Mouse (Mus musculus): Measurements from ENCODE around the gene Cdkn2c.
"Not testable (repeated sequence)": the region's sequence is repeated elsewhere in the genome, so short reads cannot be mapped to it uniquely, and the experiment has no call there.

Cdkn2c gene

GRCm38 (mm10) chr4:109666461-109667269 is at the start of gene Cdkn2c:
Cdkn2c (minus strand) TSS chr4:109667189.
- DNase-seq, result peak; percentile 92 to 96

DNA sequence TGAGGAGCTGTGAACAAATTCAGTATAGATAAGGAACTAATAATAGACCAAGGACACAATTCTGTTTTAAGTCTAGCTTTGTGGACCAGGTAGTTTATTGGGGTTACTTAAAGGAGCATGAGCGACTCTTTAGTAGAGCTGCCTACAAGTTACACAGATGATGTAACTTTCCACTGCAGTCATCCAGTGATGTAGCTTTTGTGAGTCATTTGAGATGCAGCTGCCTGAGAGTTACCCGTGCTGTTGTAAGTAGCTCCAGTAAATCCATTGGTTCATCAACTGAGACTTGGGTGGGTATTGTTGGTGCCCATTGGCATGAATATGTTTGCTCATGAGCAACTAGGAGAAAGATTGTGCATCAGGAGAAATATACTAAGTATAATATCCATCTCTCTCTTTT is 38.4 kb upstream of the Cdkn2c start:
- no peak for DNase-seq

- DNase-seq, result no peak
These were observed 36.6 kb upstream of the Cdkn2c start for GRCm38 (mm10) chr4:109703568-109703967.

GRCm38 (mm10) chr4:109700727-109701126 is 33.7 kb upstream of the Cdkn2c start:
- DNase-seq, result not testable (repeated sequence)

DNA sequence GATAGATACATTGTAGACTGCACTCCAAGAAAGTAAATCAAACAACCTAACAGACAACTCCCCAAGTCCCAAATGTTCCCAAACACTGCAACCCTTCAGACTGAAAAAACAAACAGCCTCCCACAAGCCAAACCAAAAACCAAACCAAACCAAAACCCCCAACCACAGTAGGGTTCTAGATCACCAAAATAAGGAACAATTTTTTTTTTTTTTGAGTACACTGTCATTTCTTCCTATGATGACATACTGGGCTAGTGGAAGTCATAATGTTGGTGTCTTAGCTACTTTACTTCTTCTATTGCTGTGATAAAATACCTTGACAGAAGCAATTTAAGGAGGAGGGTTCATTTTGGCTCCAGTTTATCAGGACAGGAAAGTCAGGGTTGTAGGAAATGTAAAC is 25.7 kb upstream of the Cdkn2c start:
- no peak for DNase-seq

DNA sequence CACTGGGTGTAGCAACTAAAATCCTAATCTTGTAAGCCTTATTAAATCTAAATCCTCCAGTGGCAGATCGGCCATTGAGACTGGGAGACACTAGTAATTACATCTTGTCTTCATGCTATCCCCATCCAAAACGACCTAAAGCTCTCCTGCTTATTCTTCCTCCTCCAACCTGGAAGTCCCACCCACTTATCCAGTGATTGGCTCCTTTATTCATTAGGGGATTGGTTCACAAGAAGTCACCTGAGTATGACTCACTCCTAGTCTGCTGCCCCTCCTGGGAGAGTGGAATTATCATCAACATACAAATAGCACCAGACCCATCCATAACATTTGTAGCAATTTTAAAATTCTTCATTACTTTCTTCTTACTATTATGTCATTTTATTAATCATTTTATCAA is 16.6 kb upstream of the Cdkn2c start:
- no peak for DNase-seq

DNA sequence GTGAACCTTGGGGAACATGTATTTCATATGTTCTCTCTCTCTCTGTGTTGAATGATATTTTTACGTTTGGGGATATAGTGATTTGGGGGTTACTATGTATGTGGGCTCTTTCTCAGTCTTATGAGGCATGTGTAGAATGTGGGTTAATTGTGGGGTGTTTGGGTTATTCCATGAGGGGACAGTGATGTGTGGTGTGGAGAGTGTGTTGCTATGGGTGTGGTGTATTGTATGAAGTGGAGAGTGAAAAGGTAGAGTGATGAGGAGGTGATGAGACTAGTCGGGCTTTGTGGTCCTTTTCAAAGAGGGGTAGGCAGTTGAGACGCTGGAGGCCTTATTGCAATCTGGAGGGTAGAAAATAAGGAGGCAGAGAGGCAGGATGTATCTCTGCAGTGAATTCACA is 10.2 kb upstream of the Cdkn2c start:
- DNase-seq, result no peak

- peak; percentile 98 to 99 for DNase-seq
These were observed 9.5 kb upstream of the Cdkn2c start, which contains the start of gene Faf1 for GRCm38 (mm10) chr4:109676218-109677215. Faf1 (plus strand) TSS chr4:109676588.

DNA sequence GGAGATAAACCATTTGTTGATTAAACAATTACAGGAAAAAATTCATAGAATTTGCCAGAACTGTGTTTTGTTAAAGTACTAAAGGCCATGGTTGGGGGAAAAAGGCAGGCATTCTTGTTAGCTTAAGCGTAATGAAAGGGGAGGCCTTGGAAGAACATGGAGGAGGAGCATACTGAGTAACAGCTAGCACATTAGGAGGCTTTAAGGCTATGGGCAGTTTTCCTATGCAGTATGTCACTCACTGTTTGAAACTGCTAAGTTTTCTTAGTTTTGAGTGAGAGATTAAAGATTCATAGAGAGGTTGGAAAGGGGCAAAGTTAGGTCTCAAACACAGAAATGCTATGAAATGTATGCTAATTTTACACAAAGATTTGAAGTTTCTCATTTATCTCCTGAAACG is 7.1 kb upstream of the Cdkn2c start:
- DNase-seq, result no peak

- no peak for DNase-seq
These were observed 5.0 kb upstream of the Cdkn2c start for GRCm38 (mm10) chr4:109671941-109672340.

DNA sequence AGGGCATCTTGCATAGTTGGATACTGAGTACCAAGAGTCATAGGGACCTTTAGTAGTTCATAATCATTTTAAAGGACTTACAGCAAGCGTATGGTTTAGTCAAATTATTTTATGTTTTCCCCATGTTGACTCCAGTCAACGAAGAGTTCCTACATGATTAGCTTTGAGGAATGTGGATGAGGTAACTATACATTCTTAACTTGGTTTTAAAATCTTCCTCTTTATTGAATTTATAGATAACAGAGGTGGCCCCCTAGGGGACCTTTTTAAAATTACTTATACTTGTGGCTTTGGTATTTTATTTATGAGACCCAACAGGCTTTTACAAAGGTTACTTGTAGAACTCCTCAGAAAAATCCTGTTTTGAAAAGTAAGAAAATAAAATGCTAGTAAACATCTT is 3.2 kb upstream of the Cdkn2c start:
- DNase-seq, result no peak

GRCm38 (mm10) chr4:109667518-109667917 is 529 bp upstream of the Cdkn2c start:
- DNase-seq, result no peak

DNA sequence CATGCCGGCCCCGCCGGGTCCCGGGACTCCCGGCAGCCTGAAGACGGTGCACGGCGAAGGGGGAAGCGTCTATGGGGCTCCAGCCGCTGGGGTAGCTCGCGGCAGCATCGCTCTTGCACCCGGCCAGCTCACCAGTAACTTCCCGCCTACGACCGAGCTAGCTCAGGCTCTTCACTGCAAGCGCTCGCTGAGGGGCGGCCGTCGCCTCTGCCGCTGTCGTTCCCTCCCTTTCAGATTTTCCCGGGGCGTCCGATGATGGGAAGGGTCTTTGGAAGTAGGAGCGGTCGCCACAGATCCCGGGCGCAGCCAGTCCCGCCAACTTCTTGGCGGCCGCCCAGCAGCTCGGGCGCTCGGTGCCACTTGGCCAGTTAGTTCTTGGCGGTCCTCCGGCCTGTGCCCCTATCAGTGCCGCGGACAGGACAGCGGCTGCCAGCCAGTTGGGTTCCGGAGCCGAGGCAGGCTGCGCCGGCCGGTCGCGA is 968 bp downstream of the Cdkn2c start:
- DNase-seq, result peak; percentile 67 to 71

- DNase-seq, result peak; percentile 73 to 83
These were observed 1.6 kb downstream of the Cdkn2c start for GRCm38 (mm10) chr4:109665101-109665981.

DNA sequence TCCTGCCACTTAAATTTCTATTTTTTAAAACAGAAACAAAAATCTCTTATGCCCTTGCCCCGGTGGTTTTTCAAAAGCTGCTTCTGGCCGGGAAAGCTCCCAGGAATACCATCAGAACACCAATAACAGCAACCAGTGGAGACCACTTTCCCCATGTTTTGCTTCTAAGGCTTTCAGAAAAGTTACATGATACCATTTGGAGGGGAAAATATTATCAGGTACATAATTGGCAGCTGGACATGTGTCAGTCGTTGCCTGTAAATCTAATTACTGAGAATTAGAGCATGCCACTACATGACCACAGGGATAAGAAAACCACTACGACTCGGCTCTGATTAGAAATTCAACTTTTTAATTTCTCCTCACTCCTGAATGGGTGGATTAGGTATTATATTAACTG is 2.9 kb downstream of the Cdkn2c start:
- DNase-seq, result no peak

GRCm38 (mm10) chr4:109662271-109662670 is 4.7 kb downstream of the Cdkn2c start:
- no peak for DNase-seq

- DNase-seq, result no peak
These were observed 5.8 kb downstream of the Cdkn2c start for GRCm38 (mm10) chr4:109661183-109661582.

DNA sequence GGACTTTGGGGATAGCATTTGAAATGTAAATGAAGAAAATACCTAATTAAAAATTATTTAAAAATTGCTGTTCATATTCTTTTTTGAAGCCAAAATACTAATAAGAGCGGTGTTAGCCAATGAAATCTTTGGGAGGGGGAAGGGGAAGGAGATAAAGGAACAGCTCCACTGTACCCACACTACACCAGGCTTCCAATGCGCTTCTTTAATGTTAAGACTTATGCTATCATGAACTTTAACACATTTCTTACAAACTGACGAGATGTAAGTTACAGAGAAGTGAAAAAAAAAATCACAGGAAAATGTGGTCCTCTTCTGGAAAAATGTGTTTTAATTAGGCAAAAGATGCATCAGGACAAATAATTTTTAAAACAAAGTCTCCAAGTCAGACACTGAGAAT is 6.4 kb downstream of the Cdkn2c start:
- no peak for DNase-seq

DNA sequence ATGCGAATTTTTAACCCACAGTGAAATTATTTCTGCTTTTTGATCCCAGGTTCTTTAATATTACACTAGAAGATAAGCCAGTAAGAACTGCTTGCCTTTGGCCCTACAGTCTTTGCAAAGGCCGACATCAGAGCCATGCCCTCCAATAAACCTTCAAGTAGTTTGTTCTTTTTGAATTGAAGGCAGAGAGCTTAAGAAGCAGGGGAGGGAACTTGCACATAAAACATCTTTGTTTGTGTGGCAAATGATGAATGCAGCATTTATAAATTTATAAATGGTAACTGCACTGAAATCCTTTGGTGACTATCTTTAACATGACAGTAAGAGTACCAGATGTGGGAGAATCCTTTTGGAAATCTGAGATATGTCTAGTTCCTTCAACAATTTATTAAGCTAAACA is 7.4 kb downstream of the Cdkn2c start:
- no peak for DNase-seq

- no peak for DNase-seq
These were observed 8.2 kb downstream of the Cdkn2c start for GRCm38 (mm10) chr4:109658826-109659225.

- peak in 1 of 2 experiments; percentile 28 for DNase-seq
These were observed 9.0 kb downstream of the Cdkn2c start for GRCm38 (mm10) chr4:109657851-109658500.

All from lung, postnatal 4 days (tissue).